Mouse (Mus musculus) MEL (cell line): Measurements from ENCODE around the gene Tead3. TPM values are rescaled to one million over a fixed set of nuclear protein-coding genes. Genes with fewer than 3 reads are reported as not detected.

Experiments
- DNase-seq: peaks from one replicate; pipeline ENCODE4 v3.0.0; 2011; ENCODE audit warnings: low read depth, low spot score
- H3K27ac ChIP-seq: 2 replicates; pipeline ENCODE4 v1.5.1; 2012; ENCODE audit warnings: low read depth, mild to moderate bottlenecking, control low read depth, low read length, moderate library complexity; ENCODE audit not compliant: control insufficient read depth
- H3K27me3 ChIP-seq, 2 experiments: fragments of 150-350 bp in 1 of 2; sonication (generic) in 1 of 2; 2 replicates each; pipeline ENCODE4 v1.6.1; 2012; ENCODE audit warnings: low read length in 2 of 2, mild to moderate bottlenecking in 2 of 2, improper control_type of control experiment in 1 of 2, moderate library complexity in 1 of 2; ENCODE audit not compliant: insufficient read depth in 2 of 2, control insufficient read depth in 1 of 2
- H3K36me3 ChIP-seq, 2 experiments: 2 replicates each; pipeline ENCODE4 v1.6.1; 2012 to 2014; ENCODE audit warnings: low read length in 2 of 2, improper control_type of control experiment in 1 of 2, inconsistent platforms in 1 of 2, mild to moderate bottlenecking in 1 of 2; ENCODE audit not compliant: insufficient read depth in 2 of 2, control insufficient read depth in 1 of 2
- H3K4me1 ChIP-seq, 2 experiments: fragments of 150-350 bp in 1 of 2; sonication (generic) in 1 of 2; 2 replicates each; pipeline ENCODE4 v1.6.1; 2012; ENCODE audit warnings: low read length in 2 of 2, improper control_type of control experiment in 1 of 2, mild to moderate bottlenecking in 1 of 2; ENCODE audit not compliant: insufficient read depth in 2 of 2, control insufficient read depth in 1 of 2
- H3K4me3 ChIP-seq, 2 experiments: fragments of 150-350 bp in 1 of 2; sonication (generic) in 1 of 2; 2 replicates each; pipeline ENCODE4 v1.5.1; 2012; ENCODE audit warnings: low read depth in 2 of 2, low read length in 2 of 2, mild to moderate bottlenecking in 2 of 2, moderate library complexity in 2 of 2, control low read depth in 1 of 2, improper control_type of control experiment in 1 of 2; ENCODE audit not compliant: control insufficient read depth in 1 of 2, insufficient read depth in 1 of 2
- H3K79me2 ChIP-seq: 2 replicates; pipeline ENCODE4 v1.6.1; 2012; ENCODE audit warnings: mild to moderate bottlenecking, low read length, moderate library complexity; ENCODE audit not compliant: control insufficient read depth, poor library complexity, insufficient read depth
- H3K9ac ChIP-seq: 2 replicates; pipeline ENCODE4 v1.6.1; 2012; ENCODE audit warnings: low read depth, mild to moderate bottlenecking, control low read depth, low read length, moderate library complexity; ENCODE audit not compliant: control insufficient read depth, poor library complexity, severe bottlenecking
- H3K9me3 ChIP-seq: fragments of 150-350 bp; sonication (generic); replicated peaks from 2 replicates; pipeline ENCODE4 v1.6.1; 2012; ENCODE audit warnings: mild to moderate bottlenecking, low read length, improper control_type of control experiment, moderate library complexity; ENCODE audit not compliant: insufficient read depth
- BHLHE40 ChIP-seq: IDR thresholded peaks from 2 replicates; pipeline ENCODE4 v1.6.1; 2012; ENCODE audit warnings: low read depth, mild to moderate bottlenecking, inconsistent platforms, low read length, improper control_type of control experiment, borderline replicate concordance
- CHD1 ChIP-seq: IDR thresholded peaks from 2 replicates; pipeline ENCODE4 v1.6.1; 2012; ENCODE audit warnings: low read depth, mild to moderate bottlenecking, inconsistent platforms, low read length, improper control_type of control experiment
- CTCF ChIP-seq, 3 experiments: IDR thresholded peaks in 2 of 3; conservative IDR thresholded peaks in 1 of 3; 2 replicates each; pipeline ENCODE4 v1.5.1; 2011 to 2012; ENCODE audit warnings: low read length in 3 of 3, low read depth in 2 of 3, mild to moderate bottlenecking in 2 of 3, improper control_type of control experiment in 1 of 3, inconsistent platforms in 1 of 3, mixed read lengths in 1 of 3, moderate library complexity in 1 of 3; ENCODE audit not compliant: control insufficient read depth in 1 of 3, insufficient read depth in 1 of 3, poor library complexity in 1 of 3, severe bottlenecking in 1 of 3
- GATA1 ChIP-seq: IDR thresholded peaks from 2 replicates; pipeline ENCODE4 v1.6.1; 2011; ENCODE audit warnings: low read depth, low read length, improper control_type of control experiment
- JUND ChIP-seq: IDR thresholded peaks from 2 replicates; pipeline ENCODE4 v1.6.1; 2011; ENCODE audit warnings: low read depth, mild to moderate bottlenecking, improper control_type of control experiment, low read length
- MAFK ChIP-seq: IDR thresholded peaks from 2 replicates; pipeline ENCODE4 v1.6.1; 2011; ENCODE audit warnings: low read depth, mild to moderate bottlenecking, low read length, improper control_type of control experiment, borderline replicate concordance
- MXI1 ChIP-seq: IDR thresholded peaks from 2 replicates; pipeline ENCODE4 v1.6.1; 2011; ENCODE audit warnings: mild to moderate bottlenecking, low read depth, low read length, improper control_type of control experiment
- MYB ChIP-seq: IDR thresholded peaks from 2 replicates; pipeline ENCODE4 v1.6.1; 2011; ENCODE audit warnings: mild to moderate bottlenecking, low read depth, low read length, improper control_type of control experiment
- MYC ChIP-seq: IDR thresholded peaks from 2 replicates; pipeline ENCODE4 v1.6.1; 2011; ENCODE audit warnings: low read depth, mild to moderate bottlenecking, low read length, improper control_type of control experiment, moderate library complexity
- NELFE ChIP-seq: IDR thresholded peaks from 2 replicates; pipeline ENCODE4 v1.6.1; 2011; ENCODE audit warnings: low read depth, low read length, improper control_type of control experiment
- NRF1 ChIP-seq: IDR thresholded peaks from 2 replicates; pipeline ENCODE4 v1.6.1; 2014; ENCODE audit warnings: low read depth, mild to moderate bottlenecking, inconsistent platforms, low read length, improper control_type of control experiment, moderate library complexity; ENCODE audit not compliant: poor library complexity, insufficient read depth, severe bottlenecking
- POLR2A ChIP-seq, 2 experiments: IDR thresholded peaks; 2 replicates each; pipeline ENCODE4 v1.6.1; 2011 to 2012; ENCODE audit warnings: low read length in 2 of 2, mild to moderate bottlenecking in 2 of 2, control low read depth in 1 of 2, improper control_type of control experiment in 1 of 2, low read depth in 1 of 2, moderate library complexity in 1 of 2; ENCODE audit not compliant: control insufficient read depth in 1 of 2, insufficient read depth in 1 of 2, poor library complexity in 1 of 2
- RAD21 ChIP-seq: IDR thresholded peaks from 2 replicates; pipeline ENCODE4 v1.6.1; 2011; ENCODE audit warnings: mild to moderate bottlenecking, low read depth, low read length, improper control_type of control experiment
- RCOR1 ChIP-seq: IDR thresholded peaks from 2 replicates; pipeline ENCODE4 v1.6.1; 2012; ENCODE audit warnings: low read depth, mild to moderate bottlenecking, inconsistent platforms, low read length, improper control_type of control experiment
- SMC3 ChIP-seq: IDR thresholded peaks from 2 replicates; pipeline ENCODE4 v1.6.1; 2011; ENCODE audit warnings: low read depth, low read length, improper control_type of control experiment
- TAL1 ChIP-seq: IDR thresholded peaks from 2 replicates; pipeline ENCODE4 v1.6.1; 2012; ENCODE audit warnings: mild to moderate bottlenecking, inconsistent platforms, low read length, moderate library complexity, mixed read lengths
- TBP ChIP-seq: IDR thresholded peaks from 2 replicates; pipeline ENCODE4 v1.8.0; 2011; ENCODE audit warnings: low read depth, low read length, improper control_type of control experiment
- UBTF ChIP-seq: IDR thresholded peaks from 2 replicates; pipeline ENCODE4 v1.6.1; 2012; ENCODE audit warnings: low read depth, mild to moderate bottlenecking, inconsistent platforms, low read length, improper control_type of control experiment, moderate library complexity, borderline replicate concordance; ENCODE audit not compliant: insufficient read depth
- USF1 ChIP-seq: IDR thresholded peaks from 2 replicates; pipeline ENCODE4 v1.6.1; 2014; ENCODE audit warnings: low read depth, mild to moderate bottlenecking, inconsistent platforms, low read length, improper control_type of control experiment, moderate library complexity
- USF2 ChIP-seq, 2 experiments: IDR thresholded peaks; 2 replicates each; pipeline ENCODE4 v1.6.1; 2011 to 2012; ENCODE audit warnings: improper control_type of control experiment in 2 of 2, low read length in 2 of 2, borderline replicate concordance in 1 of 2, inconsistent platforms in 1 of 2, low read depth in 1 of 2, mild to moderate bottlenecking in 1 of 2; ENCODE audit not compliant: insufficient read depth in 1 of 2
- ZC3H11A ChIP-seq: IDR thresholded peaks from 2 replicates; pipeline ENCODE4 v1.6.1; 2012; ENCODE audit warnings: low read depth, mild to moderate bottlenecking, inconsistent platforms, low read length, improper control_type of control experiment
- polyA plus RNA-seq, 2 experiments: library from polyadenylated mRNA; stranded (reverse) in 1 of 2; unstranded in 1 of 2; fragments of >175 nt in 1 of 2; fragments of >200 nt in 1 of 2; gene quantifications; 2 replicates each; pipeline versions ENCODE4 v1.2.1 to v1.2.4; 2012; ENCODE audit warnings: low replicate concordance in 2 of 2, low read depth in 1 of 2; ENCODE audit not compliant: insufficient read length in 2 of 2, insufficient read depth in 1 of 2, missing spikeins in 1 of 2
- total RNA-seq: library from RNA; depleted of rRNA; stranded (reverse); fragments of 300-350 nt; gene quantifications from 2 replicates; pipeline ENCODE4 v1.2.3, GENCODE M21; 2012

Tead3 gene
- total and polyA plus RNA-seq, 3 experiments = 0.73 to 4.1 TPM; not detected in 1

DNA sequence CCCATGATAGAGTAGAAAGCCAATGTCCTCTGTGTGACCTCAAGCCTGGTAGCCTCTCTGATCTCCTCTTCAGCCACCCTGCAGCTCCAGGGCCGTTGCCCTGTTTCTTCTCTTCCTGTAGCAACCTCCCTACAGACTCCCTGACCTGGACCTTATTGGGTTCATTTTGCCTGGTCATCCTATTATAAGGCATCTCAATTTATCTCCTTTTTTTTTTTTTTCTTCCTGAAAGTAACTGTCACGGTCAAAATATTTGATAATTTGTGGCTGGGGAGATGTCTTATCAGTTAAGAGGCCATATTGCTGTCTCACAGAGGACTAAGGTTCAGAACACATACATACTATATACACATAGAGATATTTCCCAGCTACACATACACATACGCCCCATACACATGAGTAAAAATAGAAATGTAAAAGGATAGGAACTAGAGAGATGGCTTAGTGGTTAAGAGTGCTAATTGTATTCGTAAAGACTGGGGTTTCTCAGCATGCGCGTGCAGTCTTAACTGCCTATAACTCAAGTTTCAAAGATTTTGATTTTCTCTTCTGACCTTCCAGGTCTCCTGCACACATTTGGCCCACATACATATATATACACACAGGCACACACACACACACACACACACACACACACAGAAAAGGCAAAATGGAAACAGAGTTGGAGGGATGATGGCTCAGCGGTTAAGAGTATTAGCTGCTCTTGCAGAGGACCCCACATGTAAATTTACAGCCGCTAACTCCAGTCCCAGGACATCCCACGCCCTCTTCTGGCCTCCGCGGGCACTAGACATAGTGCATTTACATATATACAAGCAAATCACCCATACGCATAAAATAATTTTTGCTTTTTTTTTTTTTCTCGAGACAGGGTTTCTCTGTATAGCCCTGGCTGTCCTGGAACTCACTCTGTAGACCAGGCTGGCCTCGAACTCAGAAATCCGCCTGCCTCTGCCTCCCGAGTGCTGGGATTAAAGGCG lies 38.1 kb downstream of the Tead3 start (continued):
- no peak for TF ChIP-seq USF1
- peak; percentile 18 for TF ChIP-seq RAD21
- no peak for TF ChIP-seq ZC3H11A
- TF ChIP-seq SMC3 = peak; percentile 28; the same call in 1 of the 2 replicates
- TF ChIP-seq JUND = no peak
- no peak for TF ChIP-seq TAL1
- no peak for TF ChIP-seq UBTF
- TF ChIP-seq MYB = peak; percentile 67
- peak; percentile 14 to 60 (median 51); a peak in 4 of 6 replicates for TF ChIP-seq CTCF (IDR thresholded peaks at IDR 0.05 in 2 of 3, conservative IDR thresholded peaks at IDR 0.05 in 1 of 3; ENCODE audit: control insufficient read depth in 1 of 3, insufficient read depth in 1 of 3, low read depth in 2 of 3, low read length in 3 of 3, poor library complexity in 1 of 3, severe bottlenecking in 1 of 3)
- TF ChIP-seq NRF1 = no peak
- TF ChIP-seq, all 39 proteins: peak for 17

DNA sequence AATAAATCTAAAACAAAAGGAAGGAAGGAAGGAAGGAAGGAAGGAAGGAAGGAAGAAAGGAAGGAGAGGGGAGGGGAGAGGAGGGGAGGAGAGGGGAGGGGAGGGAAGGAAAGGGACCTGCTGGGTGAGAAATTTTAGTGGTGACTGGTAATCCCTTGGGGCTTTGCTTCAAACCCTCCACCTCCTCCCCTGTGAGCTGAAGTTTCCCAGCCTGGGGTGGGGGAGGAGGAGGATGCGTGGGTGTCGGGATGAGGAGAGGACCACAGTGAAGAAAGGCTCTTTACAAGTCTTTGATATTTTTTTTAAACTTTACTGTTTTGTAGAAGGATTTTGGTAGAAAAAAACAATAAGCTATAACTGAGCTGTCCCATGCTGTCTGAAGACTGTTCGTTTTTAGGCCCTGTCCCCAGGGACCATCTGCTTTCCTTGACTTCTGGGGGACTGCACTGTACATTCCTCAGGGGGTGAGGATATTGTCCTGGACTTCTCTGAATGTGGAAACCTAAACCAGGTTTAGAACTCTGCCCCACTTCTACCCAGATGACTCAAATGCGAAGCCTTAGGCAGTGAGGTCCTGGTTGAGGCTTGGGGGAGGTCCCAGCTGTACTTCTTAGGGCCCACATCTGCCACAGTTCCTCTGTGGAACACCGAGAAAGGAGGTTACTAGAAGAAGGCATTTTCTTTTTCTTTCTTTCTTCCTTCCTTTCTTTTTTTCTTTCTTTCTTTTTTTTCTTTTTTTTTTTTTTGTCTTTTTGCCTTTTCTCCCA lies 39.1 kb downstream of the Tead3 start:
- Histone ChIP-seq H3K4me3 (peak overlapping the region; percentile 40 to 58), H3K27ac (peak overlapping the region; percentile 93), H3K4me1 (peaks cover 7 to 15% of the 10 kb centered on the region in 2 experiments), H3K36me3 (peaks cover 0 to 13% of the 10 kb centered on the region in 2 experiments; a peak in 2 of 4 replicates), H3K79me2 (peaks cover 17% of the 10 kb centered on the region), H3K27me3 (no peaks in the 10 kb centered on the region), H3K9ac (peak overlapping the region; percentile 76), H3K9me3 (no peaks in the 10 kb centered on the region)
- peak; percentile 76 for DNase-seq
- TF ChIP-seq TBP (no peak), JUND (no peak), GATA1 (no peak), MAFK (no peak), MYC (0 out of 2 replicates have a peak, but pooled peaks have one; percentile 44), NELFE (peak; percentile 47; the same call in 1 of the 2 replicates), CTCF (IDR thresholded peaks at IDR 0.05 in 2 of 3, conservative IDR thresholded peaks at IDR 0.05 in 1 of 3; ENCODE audit: control insufficient read depth in 1 of 3, insufficient read depth in 1 of 3, low read depth in 2 of 3, low read length in 3 of 3, poor library complexity in 1 of 3, severe bottlenecking in 1 of 3) (no peak), CHD1 (peak; percentile 36; the same call in 1 of the 2 replicates), ZC3H11A (no peak), USF2 (IDR thresholded peaks at IDR 0.05; ENCODE audit: borderline replicate concordance in 1 of 2, insufficient read depth in 1 of 2, low read depth in 1 of 2, low read length in 2 of 2) (no peak), BHLHE40 (no peak), RCOR1 (no peak), NRF1 (no peak), UBTF (0 out of 2 replicates have a peak, but pooled peaks have one; percentile 0), MXI1 (0 out of 2 replicates have a peak, but pooled peaks have one; percentile 11), POLR2A (IDR thresholded peaks at IDR 0.05; ENCODE audit: control insufficient read depth in 1 of 2, insufficient read depth in 1 of 2, low read depth in 1 of 2, low read length in 2 of 2, poor library complexity in 1 of 2) (no peak; a peak in 1 of 4 replicates)
- TF ChIP-seq, all 39 proteins: peak for 5
